Mouse (Mus musculus): ENCODE data around the gene Prkn. TPM values are rescaled to one million over a fixed set of nuclear protein-coding genes. Genes with fewer than 3 reads are reported as not detected.

The Prkn gene
- total RNA-seq (2015; ENCODE audit: low replicate concordance) = not detected in 2 replicates
- total RNA-seq (2017; ENCODE audit: low replicate concordance) = 1.3 TPM in 1 of 2 replicates, not detected in the other

DNA sequence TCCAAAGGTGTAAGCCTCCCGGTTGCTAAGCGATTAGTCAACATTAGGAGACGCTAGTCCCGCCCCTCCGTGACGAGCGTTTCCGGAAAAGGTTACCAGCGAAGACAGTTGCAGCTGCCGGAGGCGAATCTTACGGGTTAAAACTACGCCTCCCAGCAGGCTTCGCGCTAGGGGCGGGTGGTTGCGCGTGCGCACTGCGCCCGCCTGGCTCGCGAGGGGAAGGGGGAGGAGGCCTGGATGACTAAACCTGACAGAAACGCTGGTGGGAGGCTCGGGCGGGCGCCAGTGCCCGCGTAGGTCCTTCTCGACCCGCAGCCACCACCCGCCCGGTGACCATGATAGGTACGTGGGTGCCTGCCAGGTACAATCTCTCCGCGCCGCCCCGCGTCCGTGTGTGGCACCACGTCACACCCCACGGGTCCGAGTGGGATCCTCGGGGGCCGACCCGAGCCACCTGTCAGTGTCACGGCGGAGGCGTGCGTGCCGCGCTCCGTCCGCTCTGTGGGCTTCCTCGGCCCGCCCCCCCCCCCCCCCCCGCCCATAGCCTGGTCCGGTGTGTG is at the start of gene Prkn, which contains the start of gene Pacrg:
TSS of gene Prkn (plus strand) at position 237 of the 560 bp plus-strand sequence.
TSS of gene Pacrg (minus strand) at position 164 of the 560 bp plus-strand sequence.
- ATAC-seq (replicated peaks; ENCODE audit: low FRiP score, poor library complexity, severe bottlenecking) = peak; percentile 95

DNA sequence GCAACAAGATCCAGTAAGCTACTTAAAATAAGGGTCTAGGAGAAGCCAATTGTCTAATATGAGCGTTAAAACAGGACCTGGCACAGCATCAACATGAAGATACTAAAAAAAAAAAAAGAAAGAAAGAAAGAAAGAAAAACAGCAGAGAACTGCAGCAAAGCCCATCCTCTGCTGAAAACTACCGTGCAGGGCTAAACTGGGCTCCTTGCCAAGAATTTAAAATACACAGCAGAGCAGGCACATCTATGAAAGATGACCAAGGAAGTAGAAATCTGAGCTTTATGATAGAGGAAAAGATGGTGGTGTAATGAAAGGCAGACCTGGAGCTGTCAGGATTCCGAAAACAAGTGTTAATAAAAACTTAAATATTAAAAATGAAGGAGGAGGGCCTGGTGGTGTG is 48.5 kb upstream of the Prkn start:
- ATAC-seq (replicated peaks; ENCODE audit: low FRiP score, poor library complexity, severe bottlenecking) = no peak

DNA sequence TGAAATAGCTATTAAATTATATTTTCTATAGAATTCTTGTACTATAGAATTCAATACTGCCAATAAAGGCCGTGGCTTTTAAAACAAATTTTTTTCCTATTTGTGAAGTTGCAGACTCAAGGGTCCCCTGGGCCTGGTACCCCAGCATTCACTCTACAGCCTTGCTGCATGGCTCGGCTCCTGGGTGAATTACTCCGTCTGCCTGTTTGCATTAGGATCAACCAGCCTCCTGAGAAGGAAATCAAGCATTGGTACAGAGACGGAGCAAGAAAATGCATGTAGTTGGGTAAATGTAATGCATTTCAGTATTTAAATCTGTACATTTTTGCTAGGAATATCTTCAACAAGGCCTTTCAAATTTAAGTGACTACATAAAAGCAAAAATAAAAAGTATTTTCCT is 33.5 kb upstream of the Prkn start:
- no peak for ATAC-seq (replicated peaks; ENCODE audit: low FRiP score, poor library complexity, severe bottlenecking)

DNA sequence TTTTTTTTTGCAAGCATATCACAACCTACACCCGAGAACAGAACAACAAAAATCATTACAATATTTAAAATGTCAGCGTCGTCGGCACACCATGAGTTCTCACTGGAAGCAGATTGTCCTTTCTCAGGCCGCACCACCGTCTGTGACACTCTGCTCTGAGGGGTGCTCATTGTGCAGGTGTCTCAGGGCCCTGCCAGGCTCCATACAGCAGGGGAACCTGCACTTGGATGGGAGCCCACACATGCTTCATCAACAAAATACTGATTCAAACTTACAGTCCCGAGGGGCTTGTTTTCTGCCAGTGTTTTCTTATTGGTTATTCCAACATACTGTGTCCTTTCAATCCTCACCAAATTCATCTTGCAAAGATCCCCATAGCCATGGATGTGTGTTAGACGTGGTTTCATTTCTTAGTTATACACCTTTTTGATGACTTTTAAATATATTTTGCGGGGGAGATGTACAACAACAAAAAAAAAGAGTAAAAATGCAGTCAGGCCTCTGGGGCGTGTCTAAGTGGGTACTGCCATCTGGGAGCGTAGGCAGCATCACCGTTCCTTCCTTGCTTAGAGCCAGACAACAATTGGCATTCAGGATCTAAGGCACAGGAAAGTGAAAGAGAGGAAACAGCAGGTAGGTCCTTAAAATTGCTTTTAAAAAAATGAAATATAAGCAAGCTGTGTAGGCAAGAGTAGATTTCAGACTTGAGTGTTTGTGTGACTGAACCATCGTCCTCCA is 32.8 kb upstream of the Prkn start:
- no peak for ATAC-seq (replicated peaks; ENCODE audit: low FRiP score, poor library complexity, severe bottlenecking)

DNA sequence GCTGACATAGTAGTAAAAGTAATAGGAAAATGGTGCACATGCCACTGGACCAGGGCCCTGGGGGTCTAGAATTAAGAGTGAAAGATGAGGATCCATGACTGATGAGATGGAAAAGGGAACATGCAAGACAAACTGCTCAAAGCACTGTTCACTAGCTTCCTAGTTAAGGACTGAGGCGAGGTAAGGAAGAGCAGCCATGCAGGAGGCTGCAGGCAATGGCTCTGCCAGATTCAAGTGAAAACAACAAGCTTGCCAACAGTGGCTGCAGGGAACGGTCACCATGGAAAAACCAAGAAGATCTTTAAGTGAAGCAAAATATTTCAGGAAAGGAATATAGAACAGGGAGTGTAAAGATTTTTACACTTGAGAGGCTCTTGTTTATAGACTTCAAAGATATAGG is 31.6 kb upstream of the Prkn start:
- no peak for ATAC-seq (replicated peaks; ENCODE audit: low FRiP score, poor library complexity, severe bottlenecking)

DNA sequence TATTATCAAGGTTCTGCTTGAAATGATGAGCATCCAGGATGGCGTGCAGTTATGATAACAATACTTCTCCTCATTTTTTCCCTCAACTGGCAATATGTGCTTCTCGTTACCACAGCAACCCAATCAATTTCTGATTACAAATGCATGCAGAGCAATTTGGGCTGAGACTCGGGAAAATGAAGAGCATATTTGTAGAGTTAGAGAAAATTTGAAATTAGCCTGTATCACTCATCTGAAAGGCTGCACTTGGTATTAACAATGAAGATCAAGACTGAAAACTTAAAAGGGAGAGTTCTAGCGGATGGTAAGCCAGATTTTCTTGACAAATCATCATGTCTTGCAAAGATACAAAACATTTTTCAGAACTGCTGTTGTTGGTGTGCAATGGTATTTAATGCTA is 21.2 kb upstream of the Prkn start:
- ATAC-seq (replicated peaks; ENCODE audit: low FRiP score, poor library complexity, severe bottlenecking) = no peak

DNA sequence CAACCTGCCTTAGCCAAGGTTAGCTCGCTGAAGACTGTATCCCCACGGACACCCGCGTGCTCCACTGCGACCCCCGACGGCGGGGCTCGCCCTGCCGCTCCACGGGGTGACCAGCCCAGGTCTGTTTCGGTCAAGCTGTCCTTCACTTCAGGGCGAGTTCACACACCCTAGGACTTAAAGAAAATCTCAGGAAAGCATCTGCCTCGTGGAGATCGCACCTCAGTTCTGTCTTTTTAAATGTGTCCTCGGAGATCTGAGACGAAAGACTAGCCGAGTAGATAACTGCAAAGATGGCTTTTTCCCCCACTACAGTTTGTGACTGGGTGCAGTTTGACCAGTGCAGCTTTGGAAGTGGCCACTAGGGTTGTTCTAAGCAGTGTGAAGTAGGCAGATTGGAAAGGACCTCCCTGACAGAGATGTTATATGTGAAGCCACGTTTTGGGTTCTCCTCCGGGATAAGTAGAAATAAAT is 582 bp downstream of the Prkn start:
- no peak for ATAC-seq (replicated peaks; ENCODE audit: low FRiP score, poor library complexity, severe bottlenecking)

DNA sequence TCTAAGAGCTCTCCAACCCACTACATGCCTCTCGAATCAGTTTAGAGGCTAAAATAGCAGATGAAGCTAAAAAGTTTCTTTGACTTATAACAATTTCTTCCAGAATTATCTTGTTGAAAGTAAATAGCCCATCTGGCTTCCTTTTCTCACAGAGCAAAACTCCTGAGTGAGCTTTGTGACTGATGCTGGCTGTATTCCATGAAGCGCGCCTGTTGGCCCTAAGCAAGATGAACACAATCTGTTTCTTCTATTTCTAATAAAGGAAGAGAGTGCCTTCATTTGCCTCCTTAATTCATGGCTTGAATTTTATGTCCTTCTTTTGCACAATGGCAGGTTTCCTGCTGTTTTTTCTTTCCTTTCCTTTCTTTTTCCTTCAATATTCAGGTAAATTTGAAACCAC is 14.0 kb downstream of the Prkn start:
- no peak for ATAC-seq (replicated peaks; ENCODE audit: low FRiP score, poor library complexity, severe bottlenecking)

DNA sequence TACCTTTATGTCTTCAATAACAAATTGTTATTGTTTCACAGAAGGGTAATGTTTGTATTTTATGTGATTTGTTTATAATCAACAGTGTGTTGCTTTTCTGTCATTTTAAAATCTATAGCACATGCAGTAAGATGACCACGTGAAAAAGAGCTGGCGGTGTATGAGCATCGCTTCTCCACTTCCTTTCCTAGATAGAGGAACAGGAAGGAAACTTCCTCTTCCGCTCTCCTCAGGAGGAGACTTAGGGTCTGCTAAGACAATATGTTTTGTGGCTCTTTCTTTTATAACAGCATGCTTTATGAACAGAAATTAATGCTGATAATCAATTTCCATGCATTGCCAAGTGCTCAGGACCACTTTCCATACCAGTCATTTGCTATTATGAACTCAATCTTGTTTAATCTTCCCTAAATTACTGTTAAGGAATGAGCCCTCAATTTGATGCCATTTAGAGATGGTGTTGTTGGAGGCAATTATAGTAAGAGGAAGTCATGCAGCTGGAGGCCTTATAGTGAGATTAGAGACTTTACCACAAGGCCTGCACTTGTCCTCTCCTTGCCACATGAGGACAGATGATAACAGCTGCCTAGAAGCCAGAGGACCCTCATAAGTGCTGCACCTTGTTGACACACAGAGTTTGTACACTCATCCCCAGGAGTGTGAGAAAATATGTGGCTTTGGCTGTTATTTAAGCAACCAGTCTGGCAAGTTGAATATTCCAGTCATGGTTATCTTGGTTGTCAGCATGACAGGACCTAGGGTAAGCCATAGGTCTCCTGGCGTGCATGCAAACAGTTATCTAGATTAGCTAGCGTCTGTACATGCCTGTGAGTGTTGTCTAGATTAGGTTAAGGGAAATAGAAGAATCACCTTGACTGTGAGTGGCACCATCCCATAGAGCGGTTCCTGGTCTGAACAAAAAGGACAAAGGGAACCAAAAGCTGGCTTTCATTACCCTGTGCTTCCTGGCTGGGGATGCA is 34.3 kb downstream of the Prkn start:
- peak; percentile 46; the same call in 1 of the 2 replicates for ATAC-seq (replicated peaks; ENCODE audit: low FRiP score, poor library complexity, severe bottlenecking)

DNA sequence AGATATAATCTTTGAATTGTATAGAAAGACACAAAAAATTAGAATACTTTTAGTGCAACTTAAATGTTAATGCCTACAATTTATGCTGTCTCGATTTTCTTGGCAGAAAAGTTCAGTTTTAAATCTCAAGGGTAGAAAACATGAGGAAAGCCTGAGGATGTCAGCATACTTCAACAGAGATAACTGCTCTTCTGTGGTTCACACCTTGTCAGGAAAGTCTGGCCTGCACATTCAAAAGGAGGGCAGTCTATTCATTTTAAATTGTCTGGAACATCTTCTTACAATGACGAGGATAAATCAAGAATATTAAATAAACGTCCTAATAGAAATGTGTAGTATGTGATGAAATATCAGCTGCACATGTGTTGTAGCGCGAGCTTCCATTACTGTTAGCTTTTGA is 38.8 kb downstream of the Prkn start:
- ATAC-seq (replicated peaks; ENCODE audit: low FRiP score, poor library complexity, severe bottlenecking) = no peak

DNA sequence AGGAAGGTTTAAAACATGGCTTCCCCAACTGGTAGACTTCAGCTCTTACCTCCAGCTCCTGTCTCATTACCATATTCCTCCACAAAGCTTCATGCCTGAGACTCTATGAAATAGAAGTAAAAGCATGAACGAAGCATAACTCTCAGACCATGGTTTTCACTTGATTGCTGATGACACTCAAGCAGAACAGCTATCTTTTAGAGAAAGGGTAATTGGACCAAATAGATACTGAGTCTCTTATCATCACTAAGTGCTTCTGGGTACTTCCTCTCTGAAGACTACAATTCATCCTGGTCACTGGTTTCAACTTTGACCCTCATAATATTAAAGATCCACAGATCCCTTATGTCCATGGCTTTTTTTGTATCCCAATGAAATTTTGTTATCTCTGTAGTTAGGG is 42.1 kb downstream of the Prkn start:
- no peak for ATAC-seq (replicated peaks; ENCODE audit: low FRiP score, poor library complexity, severe bottlenecking)

DNA sequence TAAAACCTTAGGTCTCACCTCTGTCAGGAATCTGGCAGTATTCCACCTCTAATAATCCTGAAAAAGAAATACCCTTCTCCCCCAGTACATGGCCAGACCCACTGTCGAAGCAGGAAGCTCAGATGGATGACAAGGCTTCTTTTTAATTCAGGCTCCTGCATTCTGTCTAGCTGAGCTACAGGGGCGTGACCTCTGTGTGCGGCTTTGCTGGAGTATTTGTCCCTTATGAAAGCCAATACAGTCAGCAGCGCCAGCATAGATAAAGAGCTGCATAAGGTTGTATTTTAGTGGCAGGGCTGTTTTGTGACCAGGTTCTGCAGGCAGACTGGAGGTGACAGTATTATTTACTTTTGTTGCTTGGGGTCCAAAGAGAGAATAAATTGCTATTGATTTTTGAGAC is 47.7 kb downstream of the Prkn start:
- no peak for ATAC-seq (replicated peaks; ENCODE audit: low FRiP score, poor library complexity, severe bottlenecking)

DNA sequence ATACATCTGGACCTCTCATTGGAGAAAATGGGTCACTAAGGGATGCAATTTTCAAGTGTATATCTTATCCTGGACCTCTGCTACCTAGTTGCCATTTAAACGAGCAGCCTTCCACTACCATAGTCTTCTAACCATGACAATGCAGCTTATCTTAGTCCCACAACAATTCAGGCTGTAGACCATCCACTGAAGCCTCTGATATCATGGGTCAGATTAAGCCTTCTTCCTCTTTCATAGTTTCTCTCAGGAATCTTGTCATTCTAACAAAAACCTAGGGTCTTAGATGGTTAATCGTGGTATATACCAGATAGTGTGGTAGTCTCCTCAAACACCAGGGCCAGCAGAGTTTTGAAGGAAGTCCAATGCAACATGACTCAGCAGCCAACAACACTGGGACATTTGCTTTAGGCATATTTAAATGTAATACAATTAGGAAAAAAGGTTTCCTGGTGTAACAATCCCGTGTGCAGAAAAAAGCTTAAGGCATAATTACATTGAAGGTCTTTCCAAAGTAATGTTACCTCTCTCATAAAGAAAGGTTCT is 61.6 kb downstream of the Prkn start:
- ATAC-seq (replicated peaks; ENCODE audit: low FRiP score, poor library complexity, severe bottlenecking) = no peak

DNA sequence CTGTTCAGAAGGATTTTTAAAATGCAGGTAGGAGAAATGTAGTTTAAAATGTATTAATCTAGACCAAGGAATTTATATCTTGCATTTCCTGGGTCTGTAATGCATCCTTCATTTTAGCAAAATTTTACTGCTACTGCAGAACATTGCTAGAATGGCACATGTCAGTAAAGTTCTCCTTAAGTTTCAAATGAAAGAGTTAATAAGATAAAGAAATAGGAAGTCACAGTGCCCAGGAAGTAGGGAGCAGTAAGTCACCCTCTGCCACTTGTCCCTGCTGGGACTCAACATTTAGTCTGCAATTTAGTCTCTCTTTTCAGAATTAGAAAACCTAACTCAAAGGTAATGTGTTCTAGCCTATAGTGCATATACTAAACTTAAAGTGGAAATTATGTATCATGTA is 96.5 kb downstream of the Prkn start:
- ATAC-seq (replicated peaks; ENCODE audit: low FRiP score, poor library complexity, severe bottlenecking) = no peak

DNA sequence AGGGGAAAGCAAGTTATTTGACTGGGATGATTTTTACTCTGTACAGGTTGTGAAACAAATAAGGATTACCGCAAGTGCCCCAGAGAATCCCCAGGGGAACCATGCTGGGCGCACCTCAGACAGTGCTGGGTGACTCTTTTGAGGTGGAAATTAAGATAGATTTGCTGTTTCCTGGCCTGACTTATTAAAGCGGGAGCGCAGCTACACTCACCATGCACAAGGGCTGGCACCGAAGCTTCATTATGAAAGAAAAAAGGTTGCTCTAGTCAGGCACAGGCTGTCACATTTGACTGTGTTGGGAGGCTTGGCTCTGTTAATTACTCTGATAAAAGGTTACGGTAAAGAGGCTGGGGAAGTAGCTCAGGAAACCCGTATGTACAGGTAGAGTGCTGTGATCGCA is 97.7 kb downstream of the Prkn start:
- ATAC-seq (replicated peaks; ENCODE audit: low FRiP score, poor library complexity, severe bottlenecking) = no peak

DNA sequence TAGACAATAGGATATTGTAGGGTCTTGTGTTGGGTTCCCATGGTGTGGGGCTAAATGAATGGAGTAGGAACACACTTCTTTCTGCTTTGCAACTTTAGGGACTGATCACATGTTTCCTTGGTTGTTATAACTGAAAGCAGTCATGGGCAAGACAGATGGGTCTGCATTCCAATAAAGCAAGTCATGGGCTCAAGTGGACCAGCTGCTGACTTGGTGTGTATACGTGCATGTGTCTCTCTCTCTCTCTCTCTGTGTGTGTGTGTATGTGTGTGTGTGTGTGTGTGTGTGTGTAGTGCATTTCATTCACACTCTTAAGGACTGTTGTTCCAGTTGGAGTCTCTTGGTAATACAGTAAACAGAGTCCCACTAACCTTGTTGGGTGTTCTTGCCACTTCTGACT is 98.6 kb downstream of the Prkn start:
- no peak for ATAC-seq (replicated peaks; ENCODE audit: low FRiP score, poor library complexity, severe bottlenecking)

DNA sequence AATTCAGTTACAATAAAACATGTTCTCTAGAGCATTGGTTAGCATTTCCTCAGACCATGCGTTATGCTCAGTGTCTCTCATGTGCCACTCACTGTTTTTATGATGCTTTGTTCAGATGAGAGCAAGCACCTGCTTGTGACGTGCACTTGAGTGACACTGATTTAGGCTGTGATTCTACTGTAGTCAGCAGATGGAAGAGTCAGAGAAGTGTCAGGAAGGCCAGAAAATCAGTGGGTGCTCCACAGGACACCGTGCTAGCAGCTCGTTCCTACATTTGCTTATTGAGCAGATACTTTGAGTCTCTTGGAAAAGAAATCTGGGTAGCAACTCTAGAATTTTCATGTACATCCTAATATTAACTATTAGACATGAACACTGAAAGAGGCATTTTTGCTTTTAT is 106.4 kb downstream of the Prkn start:
- ATAC-seq (replicated peaks; ENCODE audit: low FRiP score, poor library complexity, severe bottlenecking) = no peak

DNA sequence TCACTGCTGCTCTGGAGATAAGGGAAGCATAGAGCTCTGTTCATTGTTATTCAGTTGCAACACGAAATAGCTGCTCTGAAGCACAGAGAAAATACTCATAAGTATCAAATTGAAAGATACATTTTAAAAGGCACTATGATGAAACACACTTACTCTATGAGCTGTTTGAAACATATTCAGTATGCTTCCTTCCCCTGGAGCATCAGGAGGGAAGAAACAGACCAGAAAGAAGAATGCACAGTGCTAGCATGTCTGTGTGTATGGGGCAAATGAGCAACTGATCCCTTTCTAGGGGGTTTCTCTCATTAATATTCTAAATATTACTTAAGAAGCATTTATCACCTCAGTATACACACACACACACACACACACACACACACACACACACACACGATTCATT is 107.4 kb downstream of the Prkn start:
- ATAC-seq (replicated peaks; ENCODE audit: low FRiP score, poor library complexity, severe bottlenecking) = no peak

DNA sequence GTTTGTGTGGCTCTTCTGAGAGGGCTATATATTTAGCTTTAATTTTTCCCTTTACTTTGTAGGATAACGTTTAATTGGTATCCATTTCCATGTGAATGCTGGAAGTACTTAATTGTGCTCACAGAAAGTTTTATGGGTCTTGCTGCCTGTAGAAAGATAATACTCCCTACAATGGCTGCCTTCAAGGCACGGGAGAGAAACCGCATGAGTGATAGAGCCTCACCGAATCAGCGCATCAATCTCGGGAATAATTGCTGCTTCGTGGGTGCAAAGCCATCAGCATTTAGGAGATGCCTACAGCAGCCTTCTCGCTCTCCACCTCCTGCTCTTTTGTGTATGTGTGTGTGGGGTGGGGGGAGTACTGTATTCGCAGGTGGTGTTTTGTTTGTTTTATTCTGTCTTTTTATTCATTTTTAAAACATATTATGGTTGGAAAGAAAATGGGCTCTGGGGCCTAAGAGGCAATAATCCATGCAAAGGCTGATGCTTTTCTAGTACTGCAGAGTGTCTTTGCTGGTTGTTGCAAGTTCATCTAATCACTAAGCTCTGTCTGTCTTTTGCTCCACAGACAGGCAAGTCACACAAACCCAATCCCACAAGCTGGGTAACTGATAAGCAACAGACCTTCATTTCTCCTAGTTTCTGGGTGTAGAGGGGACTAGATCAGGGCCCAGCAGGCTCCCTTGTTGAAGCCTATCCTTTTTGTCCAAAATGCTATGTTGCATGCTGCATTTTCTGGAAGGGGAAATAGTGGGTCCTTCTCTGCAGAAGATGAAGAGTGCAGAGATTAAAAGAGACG is 119.1 kb downstream of the Prkn start:
- no peak for ATAC-seq (replicated peaks; ENCODE audit: low FRiP score, poor library complexity, severe bottlenecking)

Measured in erythroid progenitor cell, adult 5-6 weeks (primary cell).